Mouse (Mus musculus) forebrain, embryonic 16.5 days (tissue): ENCODE results near the gene Atp2c2. TPM values are rescaled to one million over a fixed set of nuclear protein-coding genes. Genes with fewer than 3 reads are reported as not detected.
A peak's percentile ranks its signal among the peaks of the same experiment; 100 is the strongest.

Experiments used
- ATAC-seq: fragments of 200-750 bp; cut with Nextera tagmentation; 2 replicates; pipeline ENCODE4 v1.8.0; 2017; ENCODE audit warnings: mild to moderate bottlenecking, moderate library complexity
- H3K27ac ChIP-seq: fragments of 300-500 bp; sonication (generic); 2 replicates; pipeline ENCODE4 v1.5.1; 2014; ENCODE audit warnings: low read length, control low read depth
- H3K27me3 ChIP-seq: fragments of 300-500 bp; sonication (generic); replicated peaks from 2 replicates; pipeline ENCODE4 v1.6.1; 2014; ENCODE audit warnings: low read length; ENCODE audit not compliant: control insufficient read depth, insufficient read depth
- H3K36me3 ChIP-seq: fragments of 300-500 bp; sonication (generic); 2 replicates; pipeline ENCODE4 v1.6.1; 2014; ENCODE audit not compliant: control insufficient read depth, insufficient read depth
- H3K4me1 ChIP-seq: fragments of 300-500 bp; sonication (generic); replicated peaks from 2 replicates; pipeline ENCODE4 v1.6.1; 2014; ENCODE audit warnings: low read length; ENCODE audit not compliant: control insufficient read depth, insufficient read depth
- H3K4me2 ChIP-seq: fragments of 300-500 bp; sonication (generic); 2 replicates; pipeline ENCODE4 v1.6.1; 2014; ENCODE audit warnings: mild to moderate bottlenecking, low read length, control low read depth
- H3K4me3 ChIP-seq: fragments of 300-500 bp; sonication (generic); replicated peaks from 2 replicates; pipeline ENCODE4 v1.5.1; 2014; ENCODE audit warnings: mild to moderate bottlenecking, low read length, control low read depth
- H3K9ac ChIP-seq: fragments of 300-500 bp; sonication (generic); replicated peaks from 2 replicates; pipeline ENCODE4 v1.6.1; 2014; ENCODE audit warnings: low read depth, low read length, control low read depth
- H3K9me3 ChIP-seq: fragments of 300-500 bp; sonication (generic); 2 replicates; pipeline ENCODE4 v1.6.1; 2016; ENCODE audit warnings: low read length; ENCODE audit not compliant: control insufficient read depth
- WGBS: fragments of 180-500 bp; shearing (Covaris S2); extraction: QIAGEN DNeasy Blood & Tissue Kit; methylation state at CpG from one replicate; pipeline ENCODE4 v1.1.7; 2014; 5-methylcytosine and 5-hydroxymethylcytosine counted together
- polyA plus RNA-seq: library from polyadenylated mRNA; unstranded; fragments of >200 nt; fragmentation: Nextera tagmentation; extraction: Ambion mirVana; gene quantifications from 2 replicates; pipeline ENCODE4 v1.2.1, GENCODE M21; 2015

Gene Atp2c2
- polyA plus RNA-seq, 1 experiment from 2014 or later, result 0.06 TPM

DNA sequence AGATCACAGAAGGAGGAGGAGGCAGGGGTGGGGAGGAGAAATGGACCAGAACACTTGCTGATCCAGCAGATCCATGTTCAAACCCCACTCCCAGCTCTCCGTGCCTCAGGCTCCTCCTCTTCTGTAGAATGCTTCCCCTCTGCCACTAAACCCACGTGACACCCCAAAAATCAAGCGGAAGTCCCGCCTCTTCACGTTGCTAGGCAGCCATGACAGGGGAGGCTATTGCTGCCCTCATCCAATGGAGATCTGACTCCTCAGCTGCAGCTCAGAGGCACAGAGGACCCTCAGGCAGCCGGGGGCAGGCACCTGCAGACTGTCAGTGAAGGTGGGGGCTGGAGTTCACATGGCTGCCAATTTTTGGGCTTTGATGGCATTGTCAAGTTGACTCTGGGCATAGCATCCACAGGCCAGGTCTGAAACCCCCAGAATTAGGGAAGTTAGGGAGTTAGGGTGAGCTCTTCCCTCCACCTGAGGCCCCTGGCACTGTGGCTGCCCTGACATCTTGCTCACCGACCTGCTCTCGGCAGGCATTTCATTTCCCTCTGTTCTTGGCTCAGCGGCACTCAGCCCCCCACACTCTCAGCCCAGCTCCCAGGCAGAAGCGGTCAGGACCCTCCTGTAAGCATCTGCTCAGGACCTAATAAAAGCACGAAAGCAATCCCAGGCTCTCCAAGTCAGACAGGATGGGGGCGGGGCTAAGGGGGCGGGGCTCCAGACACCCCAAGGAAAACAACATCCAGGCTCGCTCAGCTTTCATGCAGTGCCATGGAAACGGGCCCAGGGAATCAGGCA is 98.6 kb downstream of the Atp2c2 start:
- H3K36me3 ChIP-seq, result no peaks in the 10 kb centered on the region
- no peaks in the 10 kb centered on the region for H3K27me3 ChIP-seq
- H3K27ac ChIP-seq, result peak overlapping the region; percentile 81
- H3K4me3 ChIP-seq, result no peak overlapping the region
- peak; percentile 79 for ATAC-seq
- WGBS, result 9% methylated on average over 15 of the region's 15 CpGs
- peak overlapping the region; percentile 7; the same call in 1 of the 2 replicates for H3K9ac ChIP-seq
- H3K4me1 ChIP-seq, result peaks cover 21% of the 10 kb centered on the region
- H3K4me2 ChIP-seq, result peak overlapping the region; percentile 35
- no peaks in the 10 kb centered on the region for H3K9me3 ChIP-seq

DNA sequence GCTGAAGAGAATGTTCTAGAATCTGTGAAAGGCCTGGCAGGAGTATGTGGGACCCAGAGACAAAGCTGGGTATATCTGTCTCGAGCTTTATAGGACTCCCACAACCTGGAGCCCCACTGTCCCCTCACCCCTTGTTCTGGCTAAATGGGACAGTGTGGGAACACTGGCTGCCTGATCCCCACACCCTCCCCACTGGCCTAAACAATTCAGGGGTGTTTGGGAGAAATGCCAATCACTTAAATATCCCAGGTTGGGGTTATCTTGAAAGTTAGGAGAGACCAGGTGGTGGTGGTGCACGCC is 99.1 kb downstream of the Atp2c2 start:
- Histone ChIP-seq H3K4me2 (peak overlapping the region; percentile 35; the same call in 1 of the 2 replicates), H3K4me3 (no peak overlapping the region), H3K27ac (peak overlapping the region; percentile 81), H3K4me1 (peaks cover 21% of the 10 kb centered on the region), H3K9me3 (no peaks in the 10 kb centered on the region), H3K36me3 (no peaks in the 10 kb centered on the region), H3K27me3 (no peaks in the 10 kb centered on the region), H3K9ac (peak overlapping the region; percentile 7; the same call in 1 of the 2 replicates)
- ATAC-seq, result no peak
- 50% methylated on average over 2 of the region's 2 CpGs for WGBS

DNA sequence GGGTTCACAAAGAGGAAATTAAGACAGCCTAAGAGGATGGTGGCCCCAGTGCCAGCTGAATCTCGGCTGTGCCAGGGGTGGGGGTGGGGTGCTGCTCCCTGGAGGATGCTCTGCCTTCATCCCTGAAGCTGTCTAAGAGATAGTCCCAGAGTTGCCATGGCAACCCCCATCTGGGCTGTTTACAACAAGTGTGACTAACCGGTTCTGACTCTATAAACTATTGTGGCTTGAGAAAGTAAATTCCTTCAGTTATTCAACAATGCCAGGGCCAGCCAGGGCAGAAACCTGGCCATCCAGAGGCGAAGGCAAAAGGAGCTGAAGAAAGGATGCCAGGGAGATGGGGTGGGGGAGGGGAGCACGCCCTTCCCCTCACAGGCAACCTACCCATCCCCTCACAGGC is 101.4 kb downstream of the Atp2c2 start:
- Histone ChIP-seq H3K4me1 (peaks cover 32% of the 10 kb centered on the region), H3K4me3 (no peak overlapping the region), H3K4me2 (no peak overlapping the region), H3K27me3 (no peaks in the 10 kb centered on the region), H3K9me3 (no peaks in the 10 kb centered on the region), H3K9ac (no peak overlapping the region), H3K27ac (peak overlapping the region; percentile 63), H3K36me3 (no peaks in the 10 kb centered on the region)
- 10% methylated on average over 4 of the region's 4 CpGs for WGBS
- ATAC-seq, result no peak

DNA sequence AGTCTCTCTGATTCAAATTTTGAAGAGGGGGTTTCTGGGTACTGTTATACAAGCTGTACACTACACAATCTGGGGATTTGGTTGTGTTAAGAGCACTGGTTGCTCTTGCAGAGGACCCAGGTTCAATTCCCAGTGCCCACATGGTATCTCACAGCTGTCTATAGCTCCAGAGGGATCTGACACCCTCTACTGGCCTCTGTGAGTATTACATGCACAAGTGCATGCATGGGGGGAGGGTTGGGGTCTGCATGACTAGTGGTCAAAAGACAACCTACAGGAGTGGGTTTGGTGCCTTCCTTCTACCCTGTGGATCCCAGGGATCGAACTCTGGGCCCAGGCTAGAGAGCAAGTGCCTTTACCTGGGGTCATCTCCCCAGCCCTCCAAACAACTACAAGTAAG is 102.8 kb downstream of the Atp2c2 start:
- Histone ChIP-seq H3K9me3 (no peaks in the 10 kb centered on the region), H3K36me3 (no peaks in the 10 kb centered on the region), H3K27me3 (no peaks in the 10 kb centered on the region), H3K4me1 (peaks cover 44% of the 10 kb centered on the region), H3K4me2 (no peak overlapping the region), H3K4me3 (no peak overlapping the region), H3K27ac (no peak overlapping the region), H3K9ac (no peak overlapping the region)
- no peak for ATAC-seq
- WGBS, result 91% methylated on average over 1 of the region's 1 CpGs

DNA sequence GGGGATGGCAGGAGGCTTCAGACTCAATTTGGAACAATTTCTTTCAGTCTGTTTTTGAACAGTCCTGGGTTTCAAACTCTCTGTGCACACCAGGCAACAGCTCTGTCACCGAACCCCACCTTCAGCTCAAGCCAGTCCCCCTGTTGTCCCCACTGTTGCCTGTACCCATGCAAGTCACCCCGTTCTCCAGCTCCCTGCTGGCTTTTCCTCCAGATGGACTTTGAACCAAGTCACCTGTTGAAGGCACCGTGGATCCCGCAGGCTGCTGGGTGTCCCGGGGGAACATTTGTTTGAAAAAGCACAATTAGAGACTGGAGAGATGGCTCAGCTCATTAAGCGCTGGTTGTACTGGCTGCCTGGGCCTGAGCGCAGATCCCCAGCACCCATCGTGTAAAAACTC is 105.5 kb downstream of the Atp2c2 start:
- Histone ChIP-seq H3K9me3 (no peaks in the 10 kb centered on the region), H3K36me3 (peaks cover 3% of the 10 kb centered on the region; the same call in 1 of the 2 replicates), H3K27me3 (no peaks in the 10 kb centered on the region), H3K4me3 (no peak overlapping the region), H3K27ac (peak overlapping the region; percentile 27; the same call in 1 of the 2 replicates), H3K9ac (no peak overlapping the region), H3K4me2 (no peak overlapping the region), H3K4me1 (peaks cover 41% of the 10 kb centered on the region)
- no peak for ATAC-seq
- 47% methylated on average over 8 of the region's 8 CpGs for WGBS

DNA sequence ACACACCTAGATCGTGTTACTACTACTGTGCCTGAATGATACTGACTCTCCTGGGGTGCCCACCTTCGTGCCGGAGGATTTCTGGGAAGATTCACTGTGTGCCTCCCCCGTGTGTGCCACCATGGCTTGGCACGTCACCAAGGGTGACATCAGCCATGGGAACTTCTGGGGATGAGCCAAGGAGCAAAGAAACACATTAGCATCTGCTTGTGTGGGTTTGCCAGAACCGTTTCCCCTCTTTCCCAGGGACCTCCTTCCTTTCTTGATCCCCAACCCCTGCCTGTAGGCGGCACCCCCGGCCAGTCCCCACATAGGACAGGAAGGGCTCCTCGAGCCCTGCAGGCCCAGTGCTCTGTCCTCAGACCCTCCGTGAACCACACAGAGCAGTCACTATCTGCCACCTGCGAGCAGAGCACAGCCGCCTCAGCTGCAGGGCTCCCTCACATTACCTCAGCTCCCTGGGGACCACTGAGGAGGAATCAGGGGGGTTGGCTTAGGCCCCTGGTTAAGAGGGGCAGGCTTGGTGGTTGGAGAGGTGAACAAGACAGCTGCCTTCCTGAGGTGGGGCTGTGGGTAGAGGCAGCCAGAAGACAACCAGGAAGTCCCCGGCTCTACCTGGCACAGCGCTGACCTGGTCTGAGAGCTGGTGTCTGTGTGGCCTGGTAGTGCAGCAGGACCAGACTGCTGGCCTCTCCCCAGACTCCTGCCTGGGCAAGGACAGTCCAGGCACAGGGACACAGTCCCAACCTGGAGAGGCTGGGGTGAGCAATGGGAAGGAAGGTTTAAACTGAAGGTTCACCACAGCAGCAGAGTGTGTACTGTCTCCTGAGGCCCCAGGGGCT is 106.8 kb downstream of the Atp2c2 start:
- Histone ChIP-seq H3K4me2 (no peak overlapping the region), H3K4me1 (peaks cover 43% of the 10 kb centered on the region), H3K27ac (peak overlapping the region; percentile 50), H3K4me3 (no peak overlapping the region), H3K36me3 (peaks cover 3% of the 10 kb centered on the region; the same call in 1 of the 2 replicates), H3K27me3 (no peaks in the 10 kb centered on the region), H3K9me3 (no peaks in the 10 kb centered on the region), H3K9ac (peak overlapping the region; percentile 38; the same call in 1 of the 2 replicates)
- 42% methylated on average over 14 of the region's 14 CpGs for WGBS
- peak; percentile 60 for ATAC-seq

Other genes with a start within 250 kb of the Atp2c2 start
- gene Slc38a8, start 198.3 kb upstream of the Atp2c2 start, polyA plus RNA-seq, result not detected in 2 replicates
- gene Mbtps1, start 141.3 kb upstream of the Atp2c2 start, polyA plus RNA-seq, result 66.6 and 75.9 TPM in 2 replicates
- 179 and 183 TPM in 2 replicates for gene Hsdl1, start 124.8 kb upstream of the Atp2c2 start, polyA plus RNA-seq
- gene Dnaaf1, start 124.8 kb upstream of the Atp2c2 start, polyA plus RNA-seq, result 0.24 and 0.39 TPM in 2 replicates
- 19.3 and 19.4 TPM in 2 replicates for gene Taf1c, start 94.8 kb upstream of the Atp2c2 start, polyA plus RNA-seq
- gene Adad2, start 87.3 kb upstream of the Atp2c2 start, polyA plus RNA-seq, result not detected in 2 replicates
- gene Kcng4, start 64.3 kb upstream of the Atp2c2 start, polyA plus RNA-seq, result not detected in 2 replicates
- gene Wfdc1, start 33.6 kb upstream of the Atp2c2 start, polyA plus RNA-seq, result 3.5 and 4.2 TPM in 2 replicates
- 15.3 and 16.1 TPM in 2 replicates for gene Tldc1, start 78.4 kb downstream of the Atp2c2 start, polyA plus RNA-seq
- gene Cotl1, start 140.5 kb downstream of the Atp2c2 start, polyA plus RNA-seq, result 119 and 147 TPM in 2 replicates
- 15.2 and 19.1 TPM in 2 replicates for gene Klhl36, start 162.3 kb downstream of the Atp2c2 start, polyA plus RNA-seq
- 158 TPM in 2 replicates for gene Usp10, start 210.4 kb downstream of the Atp2c2 start, polyA plus RNA-seq
- gene Gm20388, start 210.8 kb downstream of the Atp2c2 start, polyA plus RNA-seq, result 3.1 and 4.7 TPM in 2 replicates